Mouse (Mus musculus): Measurements from ENCODE around the gene Tead4.

DNA sequence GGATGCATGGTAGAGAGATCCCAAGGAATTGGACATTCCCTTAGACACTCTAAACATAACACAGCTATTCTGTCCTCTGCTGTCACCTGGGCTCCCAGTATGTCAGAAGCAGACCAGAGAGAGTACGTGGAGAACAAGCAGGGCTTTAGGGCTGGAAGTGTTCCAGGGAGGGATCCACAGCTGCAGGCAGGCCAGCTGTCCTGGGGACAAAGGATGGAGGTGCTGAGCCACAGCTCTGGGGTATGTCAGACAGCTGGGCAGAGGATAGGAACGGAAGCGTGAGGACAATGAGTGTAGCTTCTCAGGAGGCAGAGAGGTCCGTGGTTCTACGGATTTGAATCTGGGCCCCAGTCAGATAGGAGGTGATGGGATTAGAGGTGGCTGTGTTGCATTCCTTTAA is 50.0 kb downstream of the Tead4 start:
- TF ChIP-seq POLR2A (IDR thresholded peaks at IDR 0.05; ENCODE audit: insufficient read length, low read depth) = no peak
- TF ChIP-seq MAX (IDR thresholded peaks at IDR 0.05; ENCODE audit: low read depth) = no peak
